Mouse (Mus musculus) brain, embryonic 14.5 days (tissue): ENCODE results near the gene Cyp26b1.

Experiments used
- CTCF ChIP-seq: fragments of 200-500 bp; IDR thresholded peaks from 2 replicates; pipeline ENCODE4 v1.5.1; 2012; ENCODE audit warnings: inconsistent platforms, mild to moderate bottlenecking, moderate library complexity, borderline replicate concordance; ENCODE audit not compliant: insufficient read depth, insufficient read length; ENCODE audit errors: extremely low read depth
- POLR2A ChIP-seq: fragments of 200-500 bp; IDR thresholded peaks from 2 replicates; pipeline ENCODE4 v1.6.1; 2012; ENCODE audit warnings: mild to moderate bottlenecking, inconsistent platforms, borderline replicate concordance; ENCODE audit not compliant: poor library complexity, insufficient read depth, insufficient read length, severe bottlenecking; ENCODE audit errors: extremely low read depth

DNA sequence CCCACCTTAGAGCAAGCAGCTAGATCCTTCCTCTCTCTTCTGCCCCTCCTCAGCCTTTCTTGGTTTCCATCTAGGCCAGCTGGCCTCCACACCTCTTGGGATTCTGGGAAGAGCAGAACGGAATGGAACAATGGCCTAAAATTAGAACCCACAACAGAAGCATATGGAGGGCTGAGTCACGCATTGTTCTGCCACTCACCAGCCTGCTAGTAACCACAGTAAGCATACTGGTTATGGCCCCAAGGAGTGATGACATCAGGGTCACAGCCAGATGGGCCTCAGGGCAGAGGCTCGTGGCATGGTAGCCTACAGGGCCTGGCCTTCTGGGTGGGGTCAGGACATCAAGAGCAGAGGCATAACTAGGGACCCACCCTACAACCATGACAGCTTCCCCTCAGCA is 58.8 kb downstream of the Cyp26b1 start:
- TF ChIP-seq CTCF (no peak), POLR2A (no peak)
